Mouse (Mus musculus): ENCODE results near the gene Sbk2. TPM values are rescaled to one million over a fixed set of nuclear protein-coding genes. Genes with fewer than 3 reads are reported as not detected.

Sbk2 gene
- total and polyA plus RNA-seq, 3 experiments = 0.10 to 0.30 TPM; not detected in 1

GRCm38 (mm10) chr7:4923586-4924364 lies 40.4 kb downstream of the Sbk2 start:
- Histone ChIP-seq H3K36me3 (replicated peaks in 1 of 2; ENCODE audit: control insufficient read depth in 1 of 2, insufficient read depth in 1 of 2, low read length in 1 of 2) (peaks cover 21 to 31% of the 10 kb centered on the region in 2 experiments), H3K27ac (ENCODE audit: insufficient read depth, low read depth) (no peak overlapping the region), H3K4me3 (replicated peaks in 1 of 3; ENCODE audit: low read depth in 2 of 3, low read length in 2 of 3, poor library complexity in 1 of 3) (no peak overlapping the region), H3K4me2 (ENCODE audit: insufficient read depth, low read depth, poor library complexity, severe bottlenecking) (no peak overlapping the region), H3K9ac (ENCODE audit: insufficient read depth, low read depth) (no peak overlapping the region), H3K4me1 (ENCODE audit: control insufficient read depth in 1 of 2, insufficient read depth in 2 of 2) (peaks cover 5 to 23% of the 10 kb centered on the region in 2 experiments), H3K9me3 (replicated peaks; ENCODE audit: low read length) (no peaks in the 10 kb centered on the region), H3K27me3 (replicated peaks) (no peaks in the 10 kb centered on the region), H3K79me2 (replicated peaks; ENCODE audit: control insufficient read depth, extremely low read depth, insufficient read depth, poor library complexity, severe bottlenecking) (no peaks in the 10 kb centered on the region)
- in situ Hi-C loops (cut with MboI; ENCODE audit: low pct_ligation_motif_present, low pct_unique_long_range_greater_than_20kb, low sequenced_read_pairs) (no loop called here), dilution Hi-C loops (cut with MboI; ENCODE audit: extremely low pct_ligation_motif_present, extremely low pct_unique_long_range_greater_than_20kb, low sequenced_read_pairs) (no loop called here)
- no peak for DNase-seq (ENCODE audit: extremely low read depth)
- TF ChIP-seq GABPA (IDR thresholded peaks at IDR 0.05; ENCODE audit: insufficient replicate concordance, low read depth, low read length) = no peak
- no peak for TF ChIP-seq KAT2A (IDR thresholded peaks at IDR 0.05; ENCODE audit: insufficient replicate concordance, low read length)
- TF ChIP-seq TBP (conservative IDR thresholded peaks at IDR 0.05; ENCODE audit: low read depth, low read length) = no peak
- TF ChIP-seq CHD2 (IDR thresholded peaks at IDR 0.05; ENCODE audit: low read length) = no peak
- no peak for TF ChIP-seq E2F4 (IDR thresholded peaks at IDR 0.05; ENCODE audit: insufficient replicate concordance, low read depth, low read length)
- TF ChIP-seq MAX (IDR thresholded peaks at IDR 0.05; ENCODE audit: low read length) = no peak
- no peak for TF ChIP-seq UBTF (IDR thresholded peaks at IDR 0.05; ENCODE audit: low read depth, low read length)
- TF ChIP-seq ZNF384 (IDR thresholded peaks at IDR 0.05; ENCODE audit: low read depth, low read length) = no peak
- no peak for TF ChIP-seq JUND (conservative IDR thresholded peaks at IDR 0.05; ENCODE audit: low read depth, low read length)
- TF ChIP-seq EP300 (IDR thresholded peaks at IDR 0.05; ENCODE audit: low read length) = no peak
- TF ChIP-seq ZC3H11A (IDR thresholded peaks at IDR 0.05; ENCODE audit: low read depth, low read length) = no peak
- TF ChIP-seq ELF1 (IDR thresholded peaks at IDR 0.05; ENCODE audit: low read depth, low read length) = no peak
- no peak for TF ChIP-seq ZKSCAN1 (IDR thresholded peaks at IDR 0.05; ENCODE audit: borderline replicate concordance, low read depth, low read length)
- TF ChIP-seq ETS1 (conservative IDR thresholded peaks at IDR 0.05; ENCODE audit: low read depth, low read length) = no peak
- no peak for TF ChIP-seq RCOR1 (conservative IDR thresholded peaks at IDR 0.05; ENCODE audit: low read depth, low read length)

DNA sequence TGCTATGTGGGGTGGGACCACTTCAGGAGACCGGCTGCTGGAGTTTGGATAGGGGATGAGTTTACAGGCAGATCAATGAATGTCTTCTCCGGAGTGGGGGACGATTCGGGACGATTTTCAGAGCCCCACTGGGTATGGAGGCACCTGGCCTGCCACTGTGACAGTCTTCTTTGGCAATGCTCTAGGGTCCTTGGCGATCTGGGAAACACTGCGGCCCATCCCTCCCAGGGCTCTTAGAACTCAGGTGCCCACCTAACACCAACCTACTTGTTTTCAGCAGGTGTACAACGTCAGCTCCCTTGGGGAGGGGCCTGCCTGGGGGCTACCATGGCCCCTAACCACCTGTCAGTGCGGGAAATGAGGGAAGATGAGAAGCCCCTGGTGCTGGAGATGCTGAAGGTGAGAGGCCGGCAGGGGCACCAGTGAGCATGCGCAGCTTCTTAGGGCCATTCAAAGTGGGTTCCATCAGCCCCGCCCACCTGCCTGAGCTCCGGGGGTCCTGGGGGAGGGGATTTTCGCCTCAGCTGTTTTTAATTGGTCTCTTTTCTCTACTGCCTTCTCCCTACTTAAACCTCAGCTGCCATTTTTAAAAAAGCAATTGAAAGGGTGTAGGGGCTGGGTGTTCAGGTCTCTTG lies 41.2 kb downstream of the Sbk2 start:
- no peaks in the 10 kb centered on the region for H3K79me2 ChIP-seq (replicated peaks; ENCODE audit: control insufficient read depth, extremely low read depth, insufficient read depth, poor library complexity, severe bottlenecking)
- H3K4me3 ChIP-seq (replicated peaks in 1 of 3; ENCODE audit: low read depth in 2 of 3, low read length in 2 of 3, poor library complexity in 1 of 3) = no peak overlapping the region
- H3K4me2 ChIP-seq (ENCODE audit: insufficient read depth, low read depth, poor library complexity, severe bottlenecking) = no peak overlapping the region
- H3K36me3 ChIP-seq (replicated peaks in 1 of 2; ENCODE audit: control insufficient read depth in 1 of 2, insufficient read depth in 1 of 2, low read length in 1 of 2) = peaks cover 26 to 38% of the 10 kb centered on the region in 2 experiments
- in situ Hi-C loops (cut with MboI; ENCODE audit: low pct_ligation_motif_present, low pct_unique_long_range_greater_than_20kb, low sequenced_read_pairs) (no loop called here), dilution Hi-C loops (cut with MboI; ENCODE audit: extremely low pct_ligation_motif_present, extremely low pct_unique_long_range_greater_than_20kb, low sequenced_read_pairs) (no loop called here)
- H3K4me1 ChIP-seq (ENCODE audit: control insufficient read depth in 1 of 2, insufficient read depth in 2 of 2) = peaks cover 5 to 23% of the 10 kb centered on the region in 2 experiments
- no peaks in the 10 kb centered on the region for H3K27me3 ChIP-seq (replicated peaks)
- no peak for DNase-seq (ENCODE audit: extremely low read depth)
- no peak overlapping the region for H3K27ac ChIP-seq (ENCODE audit: insufficient read depth, low read depth)
- no peak overlapping the region for H3K9ac ChIP-seq (ENCODE audit: insufficient read depth, low read depth)
- H3K9me3 ChIP-seq (replicated peaks; ENCODE audit: low read length) = no peaks in the 10 kb centered on the region
- no peak for TF ChIP-seq BHLHE40 (IDR thresholded peaks at IDR 0.05; ENCODE audit: low read depth, low read length)
- TF ChIP-seq CTCF (conservative IDR thresholded peaks at IDR 0.05 in 1 of 2, IDR thresholded peaks at IDR 0.05 in 1 of 2; ENCODE audit: low read depth in 2 of 2, low read length in 2 of 2) = peak in 1 of 2 experiments; percentile 23; a peak in 2 of 4 replicates
- TF ChIP-seq NRF1 (IDR thresholded peaks at IDR 0.05; ENCODE audit: low read depth, low read length) = peak; percentile 50
